Mouse (Mus musculus): ENCODE data around the gene Fdxr. TPM values are rescaled to one million over a fixed set of nuclear protein-coding genes. Genes with fewer than 3 reads are reported as not detected.

Gene Fdxr
- polyA plus RNA-seq, 1 experiment: 11.6 TPM

GRCm38 (mm10) chr11:115317204-115317603 lies 40.4 kb upstream of the Fdxr start:
- H3K9ac ChIP-seq (ENCODE audit: low read depth, poor library complexity, severe bottlenecking): no peak overlapping the region
- H3K27ac ChIP-seq (ENCODE audit: insufficient read depth, low read length): no peak overlapping the region
- TF ChIP-seq CTCF (IDR thresholded peaks at IDR 0.05; ENCODE audit: low read depth, low read length) (no peak), POLR2A (IDR thresholded peaks at IDR 0.05; ENCODE audit: insufficient read depth, low read length) (no peak), EP300 (IDR thresholded peaks at IDR 0.05; ENCODE audit: insufficient read depth, low read depth, low read length) (no peak)
- no peaks in the 10 kb centered on the region for H3K9me3 ChIP-seq (replicated peaks; ENCODE audit: control insufficient read depth, insufficient read depth, low read length, poor library complexity, severe bottlenecking)
- H3K4me3 ChIP-seq (ENCODE audit: low read depth, low read length): no peak overlapping the region
- no peaks in the 10 kb centered on the region for H3K36me3 ChIP-seq (ENCODE audit: control insufficient read depth, insufficient read depth, low read length, poor library complexity, severe bottlenecking)
- H3K4me1 ChIP-seq (ENCODE audit: control insufficient read depth, insufficient read depth, low read length): no peaks in the 10 kb centered on the region
- H3K27me3 ChIP-seq (ENCODE audit: control insufficient read depth, insufficient read depth, low read length, poor library complexity, severe bottlenecking): no peaks in the 10 kb centered on the region

GRCm38 (mm10) chr11:115314249-115314648 lies 37.4 kb upstream of the Fdxr start:
- Histone ChIP-seq H3K9me3 (replicated peaks; ENCODE audit: control insufficient read depth, insufficient read depth, low read length, poor library complexity, severe bottlenecking) (no peaks in the 10 kb centered on the region), H3K27me3 (ENCODE audit: control insufficient read depth, insufficient read depth, low read length, poor library complexity, severe bottlenecking) (peaks cover 2% of the 10 kb centered on the region; the same call in 1 of the 2 replicates), H3K36me3 (ENCODE audit: control insufficient read depth, insufficient read depth, low read length, poor library complexity, severe bottlenecking) (no peaks in the 10 kb centered on the region), H3K27ac (ENCODE audit: insufficient read depth, low read length) (no peak overlapping the region), H3K4me3 (ENCODE audit: low read depth, low read length) (no peak overlapping the region), H3K9ac (ENCODE audit: low read depth, poor library complexity, severe bottlenecking) (no peak overlapping the region), H3K4me1 (ENCODE audit: control insufficient read depth, insufficient read depth, low read length) (no peaks in the 10 kb centered on the region)
- TF ChIP-seq CTCF (IDR thresholded peaks at IDR 0.05; ENCODE audit: low read depth, low read length) (peak; percentile 16), EP300 (IDR thresholded peaks at IDR 0.05; ENCODE audit: insufficient read depth, low read depth, low read length) (no peak)

- TF ChIP-seq POLR2A (IDR thresholded peaks at IDR 0.05; ENCODE audit: insufficient read depth, low read length): no peak
- no peak for TF ChIP-seq CTCF (IDR thresholded peaks at IDR 0.05; ENCODE audit: low read depth, low read length)
- TF ChIP-seq EP300 (IDR thresholded peaks at IDR 0.05; ENCODE audit: insufficient read depth, low read depth, low read length): no peak
- Histone ChIP-seq H3K4me1 (ENCODE audit: control insufficient read depth, insufficient read depth, low read length) (no peaks in the 10 kb centered on the region), H3K9ac (ENCODE audit: low read depth, poor library complexity, severe bottlenecking) (no peak overlapping the region), H3K27me3 (ENCODE audit: control insufficient read depth, insufficient read depth, low read length, poor library complexity, severe bottlenecking) (peaks cover 2% of the 10 kb centered on the region; the same call in 1 of the 2 replicates), H3K36me3 (ENCODE audit: control insufficient read depth, insufficient read depth, low read length, poor library complexity, severe bottlenecking) (no peaks in the 10 kb centered on the region), H3K9me3 (replicated peaks; ENCODE audit: control insufficient read depth, insufficient read depth, low read length, poor library complexity, severe bottlenecking) (no peaks in the 10 kb centered on the region), H3K4me3 (ENCODE audit: low read depth, low read length) (no peak overlapping the region), H3K27ac (ENCODE audit: insufficient read depth, low read length) (no peak overlapping the region)
Observed at GRCm38 (mm10) chr11:115308781-115309180, 31.9 kb upstream of the Fdxr start.

DNA sequence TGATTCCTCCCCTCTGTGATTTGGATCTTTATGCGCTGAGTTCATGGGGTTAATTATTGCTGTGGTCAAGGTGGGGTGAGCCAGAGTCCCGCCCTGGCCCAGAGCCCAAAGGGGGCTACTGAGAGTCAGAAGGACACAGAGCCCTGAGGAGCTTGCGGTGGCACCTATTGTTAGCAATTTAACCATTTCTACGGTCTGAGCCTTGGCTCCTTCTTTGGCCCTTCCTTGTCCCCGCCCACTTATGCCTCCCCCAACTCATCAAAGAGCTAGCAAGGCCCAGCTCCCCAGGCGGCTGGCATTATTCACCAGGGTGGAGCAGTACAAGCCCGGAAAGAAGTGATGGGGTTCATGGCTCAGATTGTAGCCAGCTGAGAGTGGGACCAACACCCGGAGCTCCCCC lies 30.0 kb upstream of the Fdxr start, which contains the start of gene Otop2:
Gene Otop2, plus strand, starts transcription at position 301 of the 400 bp plus-strand sequence.
- Histone ChIP-seq H3K9ac (ENCODE audit: low read depth, poor library complexity, severe bottlenecking) (no peak within 1 kb of the TSS), H3K27ac (ENCODE audit: insufficient read depth, low read length) (no peak within 1 kb of the TSS), H3K4me1 (ENCODE audit: control insufficient read depth, insufficient read depth, low read length) (no peaks in the 10 kb centered on the region), H3K27me3 (ENCODE audit: control insufficient read depth, insufficient read depth, low read length, poor library complexity, severe bottlenecking) (no peaks in the 10 kb centered on the region), H3K4me3 (ENCODE audit: low read depth, low read length) (no peak within 1 kb of the TSS), H3K9me3 (replicated peaks; ENCODE audit: control insufficient read depth, insufficient read depth, low read length, poor library complexity, severe bottlenecking) (no peaks in the 10 kb centered on the region), H3K36me3 (ENCODE audit: control insufficient read depth, insufficient read depth, low read length, poor library complexity, severe bottlenecking) (no peaks in the 10 kb centered on the region)
- TF ChIP-seq EP300 (IDR thresholded peaks at IDR 0.05; ENCODE audit: insufficient read depth, low read depth, low read length) (no peak), CTCF (IDR thresholded peaks at IDR 0.05; ENCODE audit: low read depth, low read length) (no peak), POLR2A (IDR thresholded peaks at IDR 0.05; ENCODE audit: insufficient read depth, low read length) (no peak)

DNA sequence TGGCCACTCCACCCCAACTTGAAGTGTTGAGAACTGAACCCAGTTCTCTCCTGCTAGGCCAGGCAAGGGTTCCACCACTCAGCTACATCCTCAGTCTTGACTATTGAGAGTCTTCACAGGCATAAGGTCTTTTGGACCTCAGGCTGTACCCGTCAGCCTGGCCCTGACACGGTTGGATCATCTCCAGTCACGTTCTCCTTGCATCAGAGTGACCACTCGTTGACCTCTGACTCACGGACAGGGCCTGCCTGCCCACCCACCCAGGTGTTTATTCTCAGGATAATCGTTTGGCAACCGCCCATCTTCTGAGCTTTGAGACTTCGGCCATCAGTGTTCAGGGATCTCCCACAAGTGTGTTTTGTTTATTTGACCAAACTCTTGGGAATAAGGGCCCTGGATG lies 26.3 kb upstream of the Fdxr start:
- Histone ChIP-seq H3K9me3 (replicated peaks; ENCODE audit: control insufficient read depth, insufficient read depth, low read length, poor library complexity, severe bottlenecking) (no peaks in the 10 kb centered on the region), H3K27me3 (ENCODE audit: control insufficient read depth, insufficient read depth, low read length, poor library complexity, severe bottlenecking) (no peaks in the 10 kb centered on the region), H3K36me3 (ENCODE audit: control insufficient read depth, insufficient read depth, low read length, poor library complexity, severe bottlenecking) (no peaks in the 10 kb centered on the region), H3K27ac (ENCODE audit: insufficient read depth, low read length) (no peak overlapping the region), H3K4me1 (ENCODE audit: control insufficient read depth, insufficient read depth, low read length) (no peaks in the 10 kb centered on the region), H3K9ac (ENCODE audit: low read depth, poor library complexity, severe bottlenecking) (no peak overlapping the region), H3K4me3 (ENCODE audit: low read depth, low read length) (no peak overlapping the region)
- TF ChIP-seq CTCF (IDR thresholded peaks at IDR 0.05; ENCODE audit: low read depth, low read length) (no peak), POLR2A (IDR thresholded peaks at IDR 0.05; ENCODE audit: insufficient read depth, low read length) (no peak), EP300 (IDR thresholded peaks at IDR 0.05; ENCODE audit: insufficient read depth, low read depth, low read length) (no peak)

DNA sequence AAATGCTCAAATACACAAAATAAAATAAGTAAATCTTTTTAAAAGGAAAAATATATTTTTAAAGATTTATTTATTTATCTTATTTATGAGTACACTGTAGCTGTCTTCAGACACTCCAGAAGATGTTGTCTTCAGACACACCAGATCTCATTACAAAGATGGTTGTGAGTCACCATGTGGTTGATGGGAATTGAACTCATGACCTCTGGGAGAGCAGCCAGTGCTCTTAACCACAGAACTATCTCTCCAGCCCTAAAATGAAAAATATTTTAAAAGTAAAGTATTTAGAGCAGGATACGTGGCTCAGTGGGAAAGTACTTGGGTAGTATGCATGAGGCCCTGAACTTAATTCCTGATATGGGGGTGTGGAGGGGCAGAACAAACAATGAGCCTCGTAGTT lies 24.5 kb upstream of the Fdxr start:
- no peaks in the 10 kb centered on the region for H3K9me3 ChIP-seq (replicated peaks; ENCODE audit: control insufficient read depth, insufficient read depth, low read length, poor library complexity, severe bottlenecking)
- peaks cover under 1% of the 10 kb centered on the region for H3K4me1 ChIP-seq (ENCODE audit: control insufficient read depth, insufficient read depth, low read length)
- H3K27ac ChIP-seq (ENCODE audit: insufficient read depth, low read length): no peak overlapping the region
- TF ChIP-seq EP300 (IDR thresholded peaks at IDR 0.05; ENCODE audit: insufficient read depth, low read depth, low read length) (no peak), CTCF (IDR thresholded peaks at IDR 0.05; ENCODE audit: low read depth, low read length) (no peak), POLR2A (IDR thresholded peaks at IDR 0.05; ENCODE audit: insufficient read depth, low read length) (no peak)
- no peak overlapping the region for H3K9ac ChIP-seq (ENCODE audit: low read depth, poor library complexity, severe bottlenecking)
- H3K27me3 ChIP-seq (ENCODE audit: control insufficient read depth, insufficient read depth, low read length, poor library complexity, severe bottlenecking): no peaks in the 10 kb centered on the region
- no peaks in the 10 kb centered on the region for H3K36me3 ChIP-seq (ENCODE audit: control insufficient read depth, insufficient read depth, low read length, poor library complexity, severe bottlenecking)
- no peak overlapping the region for H3K4me3 ChIP-seq (ENCODE audit: low read depth, low read length)
